Mouse (Mus musculus): Measurements from ENCODE around the gene Tmem150b.

Gene Tmem150b

GRCm38 (mm10) chr7:4663742-4664141 is 61.3 kb downstream of the Tmem150b start:
- DNase-seq (ENCODE audit: low spot score in 2 of 2) = no peak

- no peak for DNase-seq (ENCODE audit: low spot score in 2 of 2)
Measured at GRCm38 (mm10) chr7:4663179-4663578, 61.9 kb downstream of the Tmem150b start.

GRCm38 (mm10) chr7:4659911-4660443 is 65.1 kb downstream of the Tmem150b start:
- peak in 1 of 2 experiments; percentile 26 for DNase-seq (ENCODE audit: low spot score in 2 of 2)

- DNase-seq (ENCODE audit: low spot score in 2 of 2) = peak; percentile 98 to 99
Measured at GRCm38 (mm10) chr7:4658912-4659551, 66.0 kb downstream of the Tmem150b start, which contains the start of gene Ppp6r1. Gene Ppp6r1, minus strand, starts transcription at chr7:4659019.

- no peak for DNase-seq (ENCODE audit: low spot score in 2 of 2)
Measured at GRCm38 (mm10) chr7:4658128-4658907, 66.7 kb downstream of the Tmem150b start.

GRCm38 (mm10) chr7:4657521-4658127 is 67.4 kb downstream of the Tmem150b start:
- DNase-seq (ENCODE audit: low spot score in 2 of 2) = peak; percentile 56 to 68
